Mouse (Mus musculus) activated CD4-positive, CD25-positive, alpha-beta regulatory T cell, adult 4 months (primary cell): Measurements from ENCODE around the gene Plekhm2. TPM values are rescaled to one million over a fixed set of nuclear protein-coding genes. Genes with fewer than 3 reads are reported as not detected.
A peak's percentile ranks its signal among the peaks of the same experiment; 100 is the strongest.

ENCODE experiments used
- ATAC-seq: one replicate; pipeline ENCODE4 v1.8.0; 2017
- polyA plus RNA-seq, 2 experiments: library from polyadenylated mRNA; unstranded; fragments of 100-300 nt; shearing (Covaris generic); gene quantifications; one replicate each; pipeline ENCODE4 v1.2.1; 2017

Plekhm2 gene
- 1 to 10 TPM; 3.3 to 3.4 TPM for polyA plus RNA-seq

DNA sequence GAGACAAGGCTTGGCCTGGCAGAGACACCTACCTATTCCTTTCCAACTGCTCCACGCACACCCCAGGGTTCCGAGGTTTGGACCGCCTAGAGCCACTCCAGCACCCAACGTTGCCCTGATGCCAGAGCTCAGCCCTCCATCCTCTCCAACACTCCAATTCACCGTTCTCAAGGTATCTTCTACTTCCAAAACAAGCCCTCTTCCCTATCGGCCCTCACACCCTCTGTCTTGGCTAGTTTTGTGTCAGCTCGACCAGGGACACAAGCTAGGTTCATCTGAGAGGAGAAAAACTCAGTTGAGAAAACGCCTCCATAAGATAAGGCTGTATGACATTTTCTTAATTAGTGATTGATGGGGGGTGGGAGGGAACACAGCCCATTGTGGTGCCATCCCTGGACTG, at the start of gene Plekhm2:
Plekhm2 (minus strand) TSS at position 101 of the 400 bp plus-strand sequence.
- ATAC-seq, result no peak

DNA sequence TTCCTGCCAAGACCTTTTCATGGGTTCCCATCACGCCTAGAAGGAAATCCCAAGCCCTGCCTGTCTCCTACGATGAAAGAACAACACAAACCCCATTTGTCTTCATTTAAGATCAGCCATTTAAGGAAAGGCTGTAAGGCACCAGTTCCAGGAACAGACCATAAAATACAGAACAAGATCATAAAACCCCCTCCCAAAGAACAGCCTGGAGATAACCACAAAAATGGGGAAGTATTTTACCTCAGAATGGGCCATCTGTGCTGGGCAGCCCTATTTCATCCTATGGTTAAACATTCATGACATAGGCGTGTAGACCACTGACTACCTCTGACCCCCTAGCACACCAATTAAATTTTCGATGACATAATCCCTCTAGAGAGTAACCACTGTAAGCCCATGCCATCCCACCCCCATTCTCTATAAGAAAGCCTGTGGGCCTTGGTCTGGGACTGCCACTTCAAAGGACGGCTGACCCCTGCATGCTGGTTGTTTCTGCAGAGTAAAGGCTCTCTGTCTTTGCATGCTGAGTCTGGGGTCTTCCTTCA, 49.0 kb upstream of the Plekhm2 start:
- no peak for ATAC-seq

DNA sequence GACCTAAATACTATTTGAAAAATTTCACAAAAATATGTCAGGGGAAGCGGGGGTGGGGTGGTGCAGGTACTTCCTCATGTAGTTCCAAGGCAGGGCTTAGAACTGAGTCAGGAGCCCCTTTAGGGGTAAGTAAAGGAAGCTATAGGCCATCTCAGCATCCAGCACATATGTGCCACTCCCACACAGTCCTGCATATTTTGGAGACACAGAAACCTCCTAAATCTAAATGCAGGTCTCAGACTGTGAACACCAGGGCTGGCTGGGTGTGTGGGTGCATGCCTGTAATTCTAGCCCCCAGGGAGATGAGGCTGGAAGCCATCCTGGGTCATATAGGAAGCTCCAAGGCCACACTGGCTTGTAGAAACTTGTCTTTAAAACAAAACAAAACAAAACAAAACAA, 46.6 kb upstream of the Plekhm2 start:
- no peak for ATAC-seq

DNA sequence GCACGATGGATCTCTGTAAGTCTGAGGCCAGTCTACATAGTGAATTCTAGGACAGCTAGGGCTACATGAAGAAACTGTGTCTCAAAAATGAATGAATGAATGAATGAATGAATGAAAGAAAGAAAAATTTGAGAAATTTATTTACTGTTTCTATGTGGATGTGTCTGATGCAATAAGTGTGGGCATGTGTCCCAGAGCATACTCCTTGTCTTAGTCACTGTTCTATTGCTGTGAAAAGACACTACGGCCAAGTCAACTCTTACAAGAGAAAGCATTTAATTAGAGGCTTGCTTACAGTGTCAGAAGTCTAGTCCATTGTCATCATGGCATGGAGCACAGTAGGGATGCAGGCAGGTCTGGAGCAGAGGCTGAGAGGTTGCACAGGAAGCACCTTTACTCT, 44.3 kb upstream of the Plekhm2 start:
- ATAC-seq, result no peak

DNA sequence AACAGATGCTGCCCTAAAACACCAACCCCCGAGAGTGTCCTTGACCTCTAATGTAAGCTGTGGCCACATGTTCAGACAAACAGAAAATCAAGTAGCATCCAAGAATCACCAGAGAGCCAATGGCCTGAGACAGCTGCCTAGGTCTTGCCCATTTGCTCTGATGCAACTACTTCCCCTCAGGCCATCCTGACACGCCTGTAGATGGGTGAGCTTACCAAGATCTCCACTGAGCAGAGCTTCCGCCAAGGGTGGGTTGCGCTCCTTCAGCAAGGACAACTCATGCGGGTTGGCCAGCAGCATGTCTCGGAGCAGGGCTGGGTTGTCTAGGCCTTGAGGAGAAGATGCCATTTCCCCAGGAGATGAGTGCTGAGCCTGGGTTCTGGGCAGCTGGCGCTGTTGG, 43.3 kb upstream of the Plekhm2 start:
- no peak for ATAC-seq

DNA sequence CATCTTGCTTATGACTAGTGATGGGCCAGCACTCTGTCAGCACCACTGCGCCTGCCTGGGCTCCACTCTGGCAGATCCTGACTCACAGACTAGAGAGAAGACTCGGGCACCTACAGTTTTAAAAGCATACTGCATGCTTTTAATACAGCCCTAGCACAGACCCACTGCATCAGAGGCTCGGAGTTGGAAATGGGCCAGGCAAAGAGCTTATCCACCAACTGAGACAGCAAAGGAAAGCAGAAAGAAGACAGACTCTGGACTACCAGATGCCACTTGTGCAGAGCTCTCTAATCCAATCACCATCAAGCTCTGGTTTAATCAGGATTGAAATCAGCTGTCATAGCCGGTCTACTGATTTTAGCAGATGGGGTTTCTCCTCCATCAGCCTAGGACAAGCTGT, 40.6 kb upstream of the Plekhm2 start:
- no peak for ATAC-seq

DNA sequence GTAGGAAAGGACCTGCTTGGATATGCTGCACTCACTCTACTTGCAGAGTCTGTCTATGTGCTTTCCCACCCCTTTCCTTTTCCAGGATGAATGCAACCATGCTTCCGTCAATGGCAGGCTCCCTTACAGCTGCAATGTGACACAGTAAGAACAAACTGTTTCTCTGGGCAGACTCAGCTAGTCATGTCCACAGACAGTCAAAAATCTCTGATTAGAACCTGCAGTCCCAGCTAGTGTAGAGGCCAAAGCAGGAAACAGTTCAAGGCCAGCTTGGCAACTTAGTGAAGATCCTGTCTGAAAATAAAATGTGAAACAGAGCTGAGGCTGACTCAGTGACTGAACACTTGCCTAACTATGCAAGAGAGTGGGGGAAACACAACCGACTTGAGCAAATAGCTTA, 39.9 kb upstream of the Plekhm2 start:
- no peak for ATAC-seq

DNA sequence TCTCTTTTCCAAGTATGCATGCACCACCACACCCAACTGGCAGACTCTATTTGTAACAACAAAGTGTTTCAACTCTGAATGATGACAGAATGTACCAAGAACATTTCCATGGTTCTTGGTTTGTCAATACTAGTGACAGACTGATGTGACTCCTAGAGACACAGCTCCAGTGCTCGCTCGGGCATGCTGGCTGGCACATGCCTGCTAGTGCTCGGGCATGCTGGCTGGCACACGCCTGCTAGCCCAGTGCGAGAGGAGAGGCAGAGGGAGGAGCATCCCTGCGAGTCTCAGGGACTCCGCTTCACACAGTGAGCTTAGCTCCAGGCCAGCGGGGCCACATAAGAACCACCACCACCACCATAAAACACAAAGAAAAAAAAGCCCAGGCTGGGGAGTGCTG, 30.0 kb upstream of the Plekhm2 start:
- ATAC-seq, result no peak

DNA sequence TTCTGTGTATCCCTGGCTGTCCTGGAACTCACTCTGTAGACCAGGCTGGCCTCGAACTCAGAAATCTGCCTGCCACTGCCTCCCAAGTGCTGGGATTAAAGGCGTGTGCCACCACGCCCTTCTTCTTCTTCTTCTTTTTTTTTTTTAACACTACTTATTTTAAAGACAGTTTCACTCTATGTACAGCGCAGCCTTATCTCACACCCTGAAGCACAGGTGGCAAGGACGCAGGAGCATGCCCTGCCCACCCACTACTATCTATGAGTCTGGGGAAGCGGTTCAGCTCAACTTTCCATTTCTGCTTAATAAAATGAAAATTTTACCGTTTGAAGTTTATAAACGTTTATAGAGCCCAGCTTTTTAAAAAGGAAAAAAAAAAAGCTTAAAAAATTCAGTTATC, 23.8 kb upstream of the Plekhm2 start:
- ATAC-seq, result no peak

DNA sequence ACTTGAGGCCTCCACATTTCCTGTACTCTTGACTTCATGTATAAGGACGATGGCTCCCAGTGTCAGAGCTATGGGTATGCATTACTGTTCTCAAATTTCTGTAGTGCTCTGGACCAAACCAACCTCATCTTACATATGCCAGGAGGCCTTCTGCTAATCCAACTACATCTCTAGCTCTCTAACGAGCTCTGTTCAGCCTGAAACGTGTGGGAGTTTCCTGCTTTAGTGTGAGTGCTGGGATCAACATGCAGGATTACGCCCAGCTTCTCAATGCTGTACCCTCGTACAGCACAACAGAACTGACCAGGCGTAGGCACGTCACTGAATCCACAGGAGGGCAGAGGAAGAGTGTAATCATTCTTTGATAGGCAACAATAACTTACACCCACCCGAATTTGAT, 21.8 kb upstream of the Plekhm2 start:
- no peak for ATAC-seq

DNA sequence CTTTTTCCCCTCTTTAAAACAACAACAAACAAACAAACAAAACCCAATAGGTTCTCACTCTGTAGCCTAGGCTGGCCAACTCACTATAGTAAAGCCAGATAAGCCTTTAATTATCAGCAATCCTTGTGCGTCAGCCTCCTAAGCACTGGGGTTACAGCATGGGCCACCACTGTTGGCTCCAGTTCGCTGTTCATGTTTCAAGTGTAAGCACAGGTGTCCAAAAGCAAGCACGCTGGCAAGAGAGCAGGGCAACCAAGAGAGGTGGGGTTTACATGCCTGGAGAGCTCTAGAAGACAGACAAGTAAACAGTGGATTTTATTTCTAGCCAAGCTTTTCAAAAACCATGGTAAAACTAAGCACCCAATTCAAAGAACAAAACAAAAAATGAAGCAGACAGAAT, 21.4 kb upstream of the Plekhm2 start:
- ATAC-seq, result no peak

DNA sequence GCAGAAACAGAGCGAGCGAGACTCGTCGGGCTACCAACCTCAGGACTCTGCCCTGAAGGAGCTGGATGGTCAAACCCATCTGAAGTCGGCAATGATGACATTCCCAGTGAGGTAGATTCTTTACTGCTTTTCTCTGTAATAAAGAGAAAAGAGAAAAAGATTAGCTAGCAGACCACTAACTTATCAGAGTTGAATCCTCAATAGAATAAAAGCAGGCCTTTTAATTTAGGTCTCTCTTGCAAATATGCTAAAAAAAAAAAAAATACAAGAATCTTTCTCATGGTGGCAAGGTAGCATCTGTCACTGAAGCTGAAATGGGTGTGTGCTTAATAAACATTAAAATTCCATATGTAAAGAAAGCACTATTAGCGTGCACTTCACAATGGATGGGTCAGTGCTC, 20.8 kb upstream of the Plekhm2 start, which contains the start of gene Rsc1a1:
Rsc1a1 (minus strand) TSS at position 101 of the 400 bp plus-strand sequence.
- ATAC-seq, result no peak

DNA sequence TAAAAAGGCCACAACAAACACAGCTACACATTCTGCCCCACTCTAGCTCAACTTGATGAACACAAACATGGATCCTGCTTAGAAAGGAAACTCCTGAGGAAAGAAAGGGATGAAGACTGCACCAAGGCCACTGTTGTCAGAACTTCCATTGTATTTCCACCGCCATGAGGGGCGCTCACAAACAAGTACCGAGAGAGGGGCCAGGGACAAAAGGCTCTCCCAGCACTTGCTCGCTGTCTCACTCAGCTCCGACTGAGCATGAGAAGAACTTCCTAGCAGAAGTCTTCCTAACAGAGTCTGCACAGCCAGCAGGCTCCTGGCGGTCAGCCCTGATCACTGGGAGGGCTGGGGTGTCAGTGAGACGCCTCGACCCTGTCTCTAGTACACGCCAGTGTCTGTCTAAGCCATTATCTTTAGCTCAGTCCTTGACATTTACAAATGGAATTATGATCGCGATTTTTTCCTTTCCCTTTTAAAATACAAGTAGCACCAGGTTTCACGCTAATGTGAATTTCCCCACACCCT, 18.1 kb upstream of the Plekhm2 start:
- no peak for ATAC-seq

DNA sequence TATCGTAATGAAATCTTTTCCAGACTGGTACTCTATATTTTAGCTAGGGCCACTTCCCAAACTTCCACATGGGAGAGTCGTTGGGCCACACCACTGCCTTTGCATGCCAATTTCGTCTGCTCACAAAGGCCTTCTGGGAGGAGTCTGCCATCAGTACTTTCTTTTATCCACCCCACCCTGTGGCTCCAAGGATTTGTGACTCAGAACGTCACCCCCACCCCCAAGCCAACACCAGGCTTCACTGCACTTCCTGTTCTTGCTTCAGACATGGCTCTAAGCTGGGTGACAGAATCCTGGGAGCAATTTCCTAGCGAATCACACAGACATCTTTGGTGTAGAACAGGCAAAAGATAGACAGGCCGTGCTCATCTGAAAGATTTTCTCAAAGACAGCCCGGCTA, 17.1 kb upstream of the Plekhm2 start:
- ATAC-seq, result no peak

DNA sequence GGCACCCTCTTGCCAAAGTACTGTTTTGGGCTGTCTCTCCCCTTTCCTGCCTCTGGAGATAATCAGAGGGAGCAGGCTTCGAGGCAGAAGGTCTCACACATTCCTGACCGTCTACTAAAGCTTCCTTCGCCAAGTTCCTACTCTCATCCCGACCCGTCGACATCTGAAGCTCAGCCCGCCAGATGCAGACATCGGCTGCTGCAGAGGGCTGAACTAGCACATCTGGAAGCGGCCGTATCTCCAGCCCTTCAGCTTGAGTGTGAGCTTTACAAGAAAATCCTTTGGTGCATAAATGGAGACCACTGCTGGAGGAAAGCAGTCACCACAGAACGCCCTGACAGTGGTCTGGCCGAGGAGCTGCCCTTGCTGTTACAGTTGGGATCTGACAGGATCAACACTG, 16.2 kb upstream of the Plekhm2 start:
- ATAC-seq, result no peak

DNA sequence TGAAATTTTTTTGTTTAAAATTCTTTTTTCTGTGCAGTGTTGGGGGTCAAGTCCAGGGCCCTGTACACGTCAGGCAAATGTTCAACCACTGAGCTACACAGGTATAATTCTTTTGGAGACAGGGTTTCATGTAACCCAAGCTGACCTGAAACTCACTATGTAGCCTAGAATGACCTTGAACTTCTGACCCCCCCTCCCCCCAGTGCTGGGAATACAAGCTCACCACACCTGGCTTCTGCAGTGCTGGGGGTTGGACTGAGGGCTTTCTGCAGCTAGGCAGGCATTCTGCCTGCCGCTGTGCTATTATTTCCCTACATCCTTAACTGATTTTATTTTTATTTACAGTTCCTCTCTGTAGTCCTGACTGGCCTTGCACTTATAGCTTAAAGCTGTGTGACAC, 14.3 kb upstream of the Plekhm2 start:
- ATAC-seq, result no peak

DNA sequence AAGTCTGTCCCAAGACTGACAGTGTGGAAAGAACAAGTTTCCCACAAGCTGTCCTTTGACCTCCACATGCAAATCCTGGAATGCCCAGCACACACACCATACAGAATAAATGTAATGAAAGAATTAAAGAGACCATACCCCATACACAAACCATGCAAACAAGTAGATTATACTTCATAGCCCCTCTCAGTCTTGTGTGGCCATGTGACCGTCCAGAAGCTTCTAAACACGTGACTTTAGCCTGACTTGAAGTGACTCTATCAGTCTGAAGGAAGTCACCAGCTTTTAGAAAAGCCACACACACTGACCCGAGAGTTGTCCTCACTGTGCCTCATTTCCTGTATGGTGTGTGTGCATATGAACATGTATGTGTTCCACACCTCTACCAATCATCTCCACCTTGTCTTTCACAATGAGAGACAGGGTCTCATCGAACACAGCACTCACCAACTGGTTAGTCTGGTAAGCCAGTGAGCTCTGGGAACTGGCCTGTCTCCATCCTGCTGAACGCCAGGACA, 11.8 kb upstream of the Plekhm2 start:
- ATAC-seq, result no peak

DNA sequence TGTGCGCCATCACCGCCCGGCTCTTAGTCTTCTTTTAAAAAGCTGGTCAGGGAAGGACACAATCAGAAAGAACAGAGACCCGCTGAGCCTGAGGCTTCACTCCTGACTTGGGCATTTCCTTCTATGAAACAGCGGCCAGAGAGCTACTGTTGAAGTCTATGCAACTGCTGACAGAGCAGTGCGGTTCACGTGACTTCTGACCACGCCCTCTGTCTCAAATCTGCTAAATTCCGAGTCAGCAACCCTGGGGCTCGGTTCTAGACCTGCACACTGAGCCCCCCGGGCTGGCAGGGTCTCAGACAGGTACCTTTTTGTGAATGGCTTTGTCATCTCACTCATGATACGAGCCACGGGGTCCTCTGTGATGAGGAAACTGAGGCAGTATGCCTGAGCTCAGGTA, 7.6 kb upstream of the Plekhm2 start:
- ATAC-seq, result no peak

DNA sequence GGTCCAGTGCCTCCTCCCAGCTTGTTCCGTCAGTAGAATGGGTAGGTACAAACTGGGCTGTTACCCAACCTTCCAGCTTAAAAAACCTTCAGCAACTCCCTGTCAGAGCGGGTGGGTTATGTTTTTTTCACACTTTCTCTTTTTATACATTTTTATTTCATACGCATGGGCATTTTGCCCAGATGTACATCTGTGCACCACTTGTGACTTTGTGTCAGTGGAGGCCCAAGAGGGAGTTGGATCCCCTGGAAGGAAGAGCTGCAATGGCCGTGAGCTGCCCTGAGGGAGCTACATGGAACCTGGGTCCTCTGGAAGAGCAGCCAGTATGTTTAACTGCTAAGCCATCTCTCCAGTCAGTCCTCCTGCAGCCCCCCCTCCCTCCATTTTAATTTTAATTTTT, 6.7 kb upstream of the Plekhm2 start:
- ATAC-seq, result no peak

DNA sequence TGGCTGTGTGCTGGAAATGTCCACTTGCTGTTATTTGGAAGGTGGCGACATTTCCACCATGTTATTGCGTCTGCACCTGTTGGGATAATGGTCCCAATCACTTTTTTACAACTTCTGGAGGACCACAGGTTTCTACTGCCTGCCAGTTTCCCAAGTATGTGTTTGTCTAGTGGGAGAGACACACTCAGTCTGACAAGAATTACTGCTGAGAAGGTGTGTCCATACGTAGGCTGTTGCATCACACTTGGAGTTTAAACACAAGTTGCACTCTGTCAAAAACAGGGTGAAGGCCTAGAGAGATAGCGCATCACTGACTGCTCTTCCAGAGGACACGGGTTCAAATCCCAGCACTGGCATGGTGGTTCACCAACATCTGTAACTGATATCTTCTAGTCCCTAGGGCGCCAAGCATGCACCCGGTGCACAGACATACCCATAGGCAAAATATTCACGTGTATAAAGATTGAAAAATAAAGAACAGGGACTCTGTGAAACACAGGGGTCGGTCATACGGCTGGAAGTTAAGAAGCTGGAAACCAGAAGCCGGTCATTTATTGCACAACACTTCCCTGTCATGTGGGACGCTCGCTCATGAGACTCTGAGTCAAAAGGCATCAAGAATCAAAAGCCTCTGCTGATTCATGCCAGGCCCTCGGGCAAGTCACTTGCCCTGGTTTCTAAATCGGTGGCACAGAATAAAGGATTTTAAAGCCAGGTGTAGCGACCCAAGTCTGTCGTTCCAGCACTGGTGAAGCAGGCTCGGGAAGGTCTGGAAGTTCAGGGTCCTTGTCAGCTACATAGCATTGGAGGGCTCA, 5.4 kb upstream of the Plekhm2 start:
- ATAC-seq, result no peak

DNA sequence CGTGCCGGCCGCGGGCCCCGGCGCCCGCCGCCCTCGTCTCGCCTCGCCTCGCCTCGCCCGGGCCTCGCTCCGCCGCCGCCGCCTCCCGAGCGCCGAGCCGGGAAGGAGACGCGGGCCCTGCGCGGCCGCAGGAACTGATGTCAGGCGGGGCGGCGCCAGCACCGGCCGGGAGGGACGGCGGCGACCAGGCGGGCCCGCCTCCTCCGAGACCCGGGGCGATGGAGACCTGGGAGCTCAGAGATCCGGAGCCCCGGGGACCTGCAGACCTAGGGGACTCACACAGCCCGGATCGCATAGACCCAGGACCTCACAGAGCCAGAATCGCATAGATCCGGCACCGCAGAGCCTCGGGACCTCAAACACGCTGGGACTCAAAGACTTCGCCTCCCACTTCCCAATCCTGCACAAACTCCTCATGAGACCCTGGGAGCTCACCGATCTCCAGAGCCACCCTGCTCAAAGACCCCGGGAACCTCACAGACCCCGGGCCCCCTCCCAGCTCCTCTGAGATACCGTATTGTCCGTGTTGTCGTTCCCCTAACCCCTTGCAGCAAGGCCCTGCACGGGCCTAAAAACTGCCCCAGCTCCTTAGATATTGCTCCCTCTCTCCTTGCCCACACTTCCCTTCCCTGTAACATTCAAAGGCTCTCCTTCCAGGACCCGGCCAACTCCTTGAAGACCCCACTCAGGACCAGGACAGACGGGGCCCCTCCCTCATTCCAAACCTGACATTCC, 521 bp downstream of the Plekhm2 start:
- peak; percentile 83 for ATAC-seq

DNA sequence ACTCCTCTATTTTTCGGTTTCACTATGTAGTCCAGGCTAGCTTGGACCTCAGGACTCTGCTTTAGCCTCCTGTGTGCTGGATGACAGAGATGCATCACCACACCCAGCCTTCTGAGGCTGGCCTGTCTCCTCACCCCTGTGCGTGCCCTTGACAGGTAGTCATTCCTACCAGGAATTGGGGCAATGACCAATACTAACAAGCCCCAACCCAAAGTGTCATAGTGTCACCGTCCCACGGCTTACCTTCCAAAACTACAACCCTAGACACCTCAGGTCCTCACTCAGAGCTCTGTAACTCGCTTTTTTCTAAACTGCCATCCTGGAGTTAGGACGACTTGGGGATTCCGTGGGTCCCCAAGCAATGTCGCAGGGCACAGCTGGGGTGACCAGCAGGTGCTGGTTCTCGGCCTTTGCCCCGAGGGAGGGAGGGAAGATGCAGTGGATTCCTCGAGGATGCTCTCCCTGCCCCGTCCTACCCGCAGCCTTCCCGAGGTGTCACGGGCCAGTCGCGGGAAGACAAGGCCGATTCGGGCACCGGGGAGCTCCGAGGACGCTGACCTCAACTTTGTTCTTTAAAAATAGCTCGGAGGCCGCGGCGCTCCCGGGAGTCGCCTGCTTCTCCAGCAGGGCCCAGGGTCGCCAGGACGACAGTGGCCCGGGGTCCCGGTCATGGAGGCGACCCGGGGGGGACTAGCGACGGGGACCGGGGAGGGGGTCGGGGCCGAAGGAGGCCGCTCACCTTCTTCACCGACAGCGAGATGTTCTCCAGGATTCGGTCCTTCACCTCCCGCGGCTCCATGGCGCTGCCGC, 1.4 kb downstream of the Plekhm2 start:
- ATAC-seq, result peak; percentile 7

DNA sequence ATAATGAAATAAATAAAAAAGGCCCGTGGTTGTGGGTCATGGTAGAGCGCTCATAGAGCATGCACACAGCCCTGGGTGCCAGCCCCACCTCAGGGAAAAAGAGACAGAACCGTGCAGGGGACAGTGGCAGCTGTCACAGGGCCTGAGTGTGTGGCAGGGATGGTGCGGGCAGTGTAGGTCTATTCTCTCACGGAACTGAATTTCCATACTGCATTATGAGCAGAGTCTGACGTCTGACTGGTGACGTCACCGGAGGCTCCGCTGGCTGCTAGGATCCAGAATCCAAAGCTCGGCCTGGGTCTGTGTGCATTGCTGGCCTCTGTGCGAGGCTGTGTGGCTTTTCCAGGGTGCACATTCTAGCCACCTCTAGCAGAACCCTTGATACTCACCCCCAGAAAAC, 3.8 kb downstream of the Plekhm2 start:
- ATAC-seq, result no peak
